Mouse (Mus musculus): ENCODE data around the gene Col5a1.

Gene Col5a1

GRCm38 (mm10) chr2:28044920-28045598, 158.8 kb downstream of the Col5a1 start:
- TF ChIP-seq GATA4 (IDR thresholded peaks at IDR 0.05; ENCODE audit: insufficient replicate concordance, low read length) = no peak

GRCm38 (mm10) chr2:28046311-28046710, 160.1 kb downstream of the Col5a1 start:
- no peak for TF ChIP-seq GATA4 (IDR thresholded peaks at IDR 0.05; ENCODE audit: insufficient replicate concordance, low read length)

GRCm38 (mm10) chr2:28047092-28047491, 160.9 kb downstream of the Col5a1 start:
- no peak for TF ChIP-seq GATA4 (IDR thresholded peaks at IDR 0.05; ENCODE audit: insufficient replicate concordance, low read length)

- TF ChIP-seq GATA4 (IDR thresholded peaks at IDR 0.05; ENCODE audit: insufficient replicate concordance, low read length) = no peak
Measured at GRCm38 (mm10) chr2:28059922-28060321, 173.7 kb downstream of the Col5a1 start.

GRCm38 (mm10) chr2:28063711-28064338, 177.6 kb downstream of the Col5a1 start:
- no peak for TF ChIP-seq GATA4 (IDR thresholded peaks at IDR 0.05; ENCODE audit: insufficient replicate concordance, low read length)

GRCm38 (mm10) chr2:28064339-28065080, 178.3 kb downstream of the Col5a1 start:
- no peak for TF ChIP-seq GATA4 (IDR thresholded peaks at IDR 0.05; ENCODE audit: insufficient replicate concordance, low read length)

GRCm38 (mm10) chr2:28065081-28065651, 178.9 kb downstream of the Col5a1 start:
- TF ChIP-seq GATA4 (IDR thresholded peaks at IDR 0.05; ENCODE audit: insufficient replicate concordance, low read length) = no peak

GRCm38 (mm10) chr2:28066686-28067085, 180.5 kb downstream of the Col5a1 start:
- TF ChIP-seq GATA4 (IDR thresholded peaks at IDR 0.05; ENCODE audit: insufficient replicate concordance, low read length) = no peak

GRCm38 (mm10) chr2:28067175-28067574, 180.9 kb downstream of the Col5a1 start:
- no peak for TF ChIP-seq GATA4 (IDR thresholded peaks at IDR 0.05; ENCODE audit: insufficient replicate concordance, low read length)

GRCm38 (mm10) chr2:28067821-28068536, 181.8 kb downstream of the Col5a1 start:
- no peak for TF ChIP-seq GATA4 (IDR thresholded peaks at IDR 0.05; ENCODE audit: insufficient replicate concordance, low read length)

- no peak for TF ChIP-seq GATA4 (IDR thresholded peaks at IDR 0.05; ENCODE audit: insufficient replicate concordance, low read length)
Measured at GRCm38 (mm10) chr2:28068537-28068878, 182.3 kb downstream of the Col5a1 start.

GRCm38 (mm10) chr2:28075616-28076187, 189.5 kb downstream of the Col5a1 start:
- no peak for TF ChIP-seq GATA4 (IDR thresholded peaks at IDR 0.05; ENCODE audit: insufficient replicate concordance, low read length)

- no peak for TF ChIP-seq GATA4 (IDR thresholded peaks at IDR 0.05; ENCODE audit: insufficient replicate concordance, low read length)
Measured at GRCm38 (mm10) chr2:28084768-28085167, 198.5 kb downstream of the Col5a1 start, which contains the start of gene Fcnb. TSS of gene Fcnb (minus strand) at chr2:28084885.

- TF ChIP-seq GATA4 (IDR thresholded peaks at IDR 0.05; ENCODE audit: insufficient replicate concordance, low read length) = no peak
Measured at GRCm38 (mm10) chr2:28086112-28086511, 199.9 kb downstream of the Col5a1 start.

GRCm38 (mm10) chr2:28089095-28089494, 202.9 kb downstream of the Col5a1 start:
- TF ChIP-seq GATA4 (IDR thresholded peaks at IDR 0.05; ENCODE audit: insufficient replicate concordance, low read length) = no peak

Measured in liver, adult (tissue).